Mouse (Mus musculus) ovary, adult 18-20 months (tissue): Measurements from ENCODE around the gene Dmap1.

Experiments
- DNase-seq: peaks from one replicate; pipeline ENCODE4 v3.0.0; 2022; ENCODE audit warnings: low spot score, mixed read lengths

The Dmap1 gene

DNA sequence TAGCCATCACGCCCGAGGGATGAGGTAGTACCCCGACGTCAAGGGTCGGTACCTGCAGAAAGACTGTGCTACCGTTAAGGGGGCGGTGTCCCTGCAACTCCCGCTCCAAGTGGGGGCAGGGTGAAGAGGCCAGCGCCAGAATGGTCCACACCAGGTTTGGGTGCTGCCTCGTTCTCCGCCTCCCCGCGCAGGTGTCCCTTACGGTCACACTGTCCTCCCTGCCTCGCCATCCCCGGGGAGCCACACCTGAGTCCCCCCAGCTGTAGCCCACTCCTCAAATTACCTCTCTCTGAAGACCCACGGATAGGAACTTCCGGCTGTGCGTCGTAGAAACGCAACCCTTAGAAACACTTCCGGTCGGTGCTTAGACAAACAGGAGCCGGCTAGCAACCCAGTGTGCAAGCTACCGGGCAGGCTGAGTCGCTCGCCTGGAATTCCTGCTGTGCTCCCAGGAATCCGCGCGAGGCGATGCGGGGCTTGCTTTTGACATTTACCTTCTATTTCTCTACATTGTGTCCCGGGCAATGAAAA is at the start of gene Dmap1:
TSS of gene Dmap1 (minus strand) at position 343 of the 531 bp plus-strand sequence.
- DNase-seq = peak; percentile 58

DNA sequence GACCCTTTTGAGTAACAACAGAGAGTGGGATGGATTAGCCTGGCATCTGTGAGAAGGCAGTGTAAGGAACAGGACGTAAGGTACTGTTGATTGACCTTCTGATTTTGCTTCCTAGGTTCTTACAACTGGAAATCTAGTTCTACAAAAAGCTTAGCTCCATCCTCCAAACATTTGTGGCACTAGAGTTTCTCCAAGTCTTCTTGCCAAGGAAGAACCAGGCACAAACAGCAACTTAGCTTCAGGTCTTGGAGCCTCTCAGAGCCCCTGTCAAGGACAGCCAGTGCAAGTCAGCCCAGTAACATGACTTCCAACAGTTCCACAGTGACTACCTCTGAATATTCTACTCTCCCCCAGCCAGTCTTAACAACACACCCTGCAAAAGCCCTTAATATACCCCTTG is 42.0 kb upstream of the Dmap1 start, which contains the start of gene Gm12845:
TSS of gene Gm12845 (plus strand) at position 301 of the 400 bp plus-strand sequence.
- DNase-seq = no peak

DNA sequence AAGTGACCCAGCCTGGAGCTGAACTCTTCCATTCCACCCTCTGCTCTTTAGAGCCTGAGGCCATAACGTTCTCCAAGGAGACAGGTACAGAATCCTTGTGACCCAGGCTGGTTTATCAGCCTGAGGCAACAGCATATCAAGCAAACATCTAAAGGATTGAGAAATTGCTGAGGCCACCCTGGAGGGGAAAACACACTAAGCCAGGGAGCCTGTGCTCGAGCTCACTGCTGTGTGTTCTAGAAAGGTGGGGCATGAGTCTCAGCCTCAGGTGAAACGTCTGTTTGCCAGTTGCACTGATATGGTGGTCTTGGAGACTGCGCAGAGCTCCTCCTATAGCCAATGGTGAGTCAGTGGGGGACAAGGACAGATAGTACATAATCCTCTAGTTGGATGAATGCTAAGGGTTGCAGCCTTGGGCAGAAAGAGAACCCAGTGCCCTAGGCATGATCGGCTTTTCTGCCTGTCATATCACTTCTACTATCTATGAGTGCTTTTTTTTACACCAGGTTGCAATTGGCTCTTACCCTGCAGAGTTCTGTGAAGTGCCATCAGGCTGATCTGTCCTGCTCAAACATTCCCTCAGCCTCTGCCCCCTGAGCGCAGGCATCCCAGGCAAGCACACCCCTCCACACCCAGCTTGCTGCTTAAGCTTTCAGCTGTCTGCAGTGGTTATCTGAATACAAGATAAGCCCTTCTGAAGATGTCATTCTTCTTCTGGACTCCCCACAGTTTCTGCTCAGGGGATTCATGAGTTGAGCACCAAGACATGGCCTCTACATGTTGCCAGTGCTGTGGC is 31.4 kb upstream of the Dmap1 start:
- DNase-seq = no peak

DNA sequence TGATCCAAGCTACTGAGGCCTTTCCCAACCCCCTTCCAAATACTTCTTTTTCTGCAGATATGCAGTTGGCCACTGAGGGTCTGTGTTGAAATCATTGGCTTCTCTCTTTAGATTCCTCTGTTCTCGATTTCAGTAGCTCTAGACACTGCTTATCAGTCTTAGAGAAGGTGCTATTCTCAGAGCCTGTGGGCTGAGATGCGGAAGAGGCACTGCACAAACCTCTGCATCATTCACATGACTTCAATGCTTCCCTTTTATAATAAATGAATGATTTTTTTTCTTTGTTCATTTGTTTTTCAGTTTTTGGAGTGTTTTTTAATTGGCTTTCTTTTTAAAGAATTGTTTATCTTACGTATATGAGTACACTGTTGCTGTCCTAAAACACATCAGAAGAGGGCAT is 30.2 kb upstream of the Dmap1 start:
- no peak for DNase-seq

DNA sequence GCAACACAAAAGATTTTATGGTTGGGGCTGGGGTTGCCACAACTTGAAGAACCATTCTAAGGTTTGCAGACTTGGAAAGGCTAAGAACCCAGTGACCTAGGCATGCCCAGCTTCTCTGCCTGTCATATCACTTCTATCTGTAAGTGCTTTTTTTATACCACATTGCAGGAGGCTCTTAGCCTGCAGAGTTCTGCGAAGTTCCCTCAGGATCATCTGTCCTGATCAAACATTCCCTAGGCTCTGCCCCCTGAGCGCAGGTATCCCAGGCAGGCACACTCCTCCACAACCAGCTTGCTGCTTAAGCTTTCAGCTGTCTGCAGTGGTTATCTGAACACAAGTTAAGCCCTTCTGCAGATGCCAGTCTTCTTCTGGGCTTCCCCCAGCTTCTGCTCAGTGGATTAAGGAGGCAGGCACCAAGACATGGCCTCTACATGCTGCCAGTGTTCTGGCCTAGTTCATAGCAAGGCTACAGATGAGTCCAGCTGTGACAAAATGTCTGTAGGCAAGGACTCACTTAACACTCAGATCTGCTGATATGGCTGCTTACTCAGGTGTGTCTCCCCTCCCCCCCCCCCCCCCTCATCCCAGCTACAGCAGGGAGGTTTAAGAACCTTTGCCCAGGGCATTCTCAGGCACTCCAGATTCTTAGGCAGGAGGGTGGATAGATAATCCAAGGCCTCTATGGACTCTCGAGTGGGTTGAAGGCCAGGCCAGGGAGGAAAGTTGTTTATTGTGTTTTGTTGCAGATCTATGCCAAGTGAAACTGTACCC is 26.9 kb upstream of the Dmap1 start:
- DNase-seq = no peak

DNA sequence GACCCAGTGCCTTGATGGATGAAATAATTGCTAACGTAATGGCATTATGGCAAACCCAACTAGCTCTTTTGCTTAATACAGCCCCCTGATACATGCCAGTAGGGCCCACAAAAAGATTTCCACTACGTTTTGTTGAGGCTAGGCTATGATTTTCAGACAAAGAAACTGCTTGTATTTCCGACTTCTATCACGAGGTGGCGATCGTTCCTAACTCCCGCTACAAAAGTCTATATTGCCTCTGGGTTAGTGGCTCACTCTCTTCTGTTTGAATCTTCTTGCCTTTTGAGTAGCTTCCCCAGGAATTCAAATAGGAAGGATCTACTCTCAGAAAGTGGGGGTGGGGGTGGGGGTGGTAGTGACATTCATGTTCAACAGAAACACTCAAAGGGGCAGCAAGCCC is 23.3 kb upstream of the Dmap1 start:
- no peak for DNase-seq

DNA sequence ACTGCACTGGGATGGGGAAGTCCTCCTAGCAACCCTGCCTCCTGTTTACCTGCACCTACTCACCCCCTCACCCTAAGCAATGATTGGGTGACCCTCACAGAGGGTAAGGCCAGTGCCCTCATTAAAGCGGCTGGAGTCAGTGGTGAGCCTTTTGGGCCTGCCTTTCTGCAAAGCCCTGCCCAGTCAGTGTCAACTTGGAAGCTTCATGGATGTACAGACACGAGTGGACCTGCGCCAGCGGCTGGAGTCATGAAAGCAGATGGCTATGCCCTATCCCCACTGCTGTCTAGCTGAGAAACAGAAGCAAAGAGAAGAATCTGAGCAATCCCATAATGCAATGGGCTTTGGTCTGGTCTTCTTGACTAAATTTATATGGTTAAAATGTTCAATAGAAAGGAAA is 4.3 kb upstream of the Dmap1 start:
- DNase-seq = no peak

DNA sequence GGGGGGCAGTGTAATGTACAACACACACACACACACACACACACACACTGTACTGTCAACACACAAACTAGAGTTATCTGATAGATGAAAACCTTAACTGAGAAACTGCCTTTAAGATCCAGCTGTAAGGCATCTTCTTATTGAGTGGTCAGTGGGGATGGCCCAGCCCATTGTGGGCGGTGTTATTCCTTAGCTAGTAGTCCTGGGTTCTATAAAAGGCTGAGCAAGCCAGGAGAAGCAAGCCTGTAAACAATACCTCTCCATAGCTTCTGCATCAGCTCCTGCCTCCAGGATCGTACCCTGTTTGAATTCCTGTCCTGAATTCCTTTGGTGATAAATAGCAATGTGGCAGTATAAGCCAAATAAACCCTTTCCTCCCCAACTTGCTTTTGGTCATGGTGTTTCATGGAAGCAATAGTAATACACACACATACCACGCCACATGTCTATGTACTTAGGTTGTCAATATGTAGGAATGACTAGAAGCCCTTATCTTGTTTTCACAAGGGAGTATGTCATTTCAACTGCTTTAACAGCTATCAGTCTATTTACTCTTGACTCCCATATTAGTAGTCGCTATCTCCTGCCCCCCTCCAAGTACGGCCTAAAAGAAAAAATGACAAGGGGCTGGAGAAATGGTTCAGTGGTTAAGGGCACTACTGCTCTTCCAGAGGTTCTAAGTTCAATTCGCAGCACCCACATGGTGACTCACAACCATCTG is 1.1 kb upstream of the Dmap1 start:
- no peak for DNase-seq

DNA sequence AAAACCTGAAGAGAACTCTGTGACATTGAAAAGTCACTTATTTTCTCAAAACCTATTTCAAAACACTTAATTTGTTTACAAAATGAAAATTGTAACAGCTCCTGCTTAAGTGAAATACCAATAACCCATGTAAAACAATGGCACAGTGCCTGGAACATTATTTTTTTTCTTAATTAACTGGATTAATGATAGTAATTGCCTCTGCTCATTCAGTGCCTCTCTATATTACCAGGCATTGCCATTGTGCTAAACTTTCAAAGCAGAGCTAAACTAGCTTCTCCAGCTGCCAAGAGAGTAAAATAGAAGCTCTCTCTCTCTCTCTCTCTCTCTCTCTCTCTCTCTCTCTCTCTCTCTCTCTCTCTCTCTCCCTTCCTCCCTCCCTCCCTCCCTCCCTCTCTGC is 390 bp upstream of the Dmap1 start:
- DNase-seq = no peak

DNA sequence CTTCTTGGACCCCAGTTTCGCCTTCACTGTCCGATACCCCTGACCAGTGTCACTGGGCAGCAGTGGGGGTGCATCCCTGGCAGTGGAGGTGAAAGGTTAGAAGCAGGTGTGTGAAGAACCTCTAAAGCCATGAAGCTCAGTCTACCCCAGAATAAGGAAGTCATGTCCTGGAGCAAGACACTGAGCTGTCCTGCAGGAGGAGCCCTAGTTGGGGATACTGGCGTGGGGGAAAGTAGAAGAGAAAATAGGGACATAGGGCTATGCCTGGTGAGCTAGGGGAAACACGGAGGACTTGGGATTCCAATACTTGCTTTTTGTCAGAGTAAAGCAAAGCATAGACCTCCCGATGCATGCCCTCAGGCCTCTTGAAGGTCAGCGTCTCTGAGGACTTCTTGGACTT is 1.1 kb downstream of the Dmap1 start:
- no peak for DNase-seq

DNA sequence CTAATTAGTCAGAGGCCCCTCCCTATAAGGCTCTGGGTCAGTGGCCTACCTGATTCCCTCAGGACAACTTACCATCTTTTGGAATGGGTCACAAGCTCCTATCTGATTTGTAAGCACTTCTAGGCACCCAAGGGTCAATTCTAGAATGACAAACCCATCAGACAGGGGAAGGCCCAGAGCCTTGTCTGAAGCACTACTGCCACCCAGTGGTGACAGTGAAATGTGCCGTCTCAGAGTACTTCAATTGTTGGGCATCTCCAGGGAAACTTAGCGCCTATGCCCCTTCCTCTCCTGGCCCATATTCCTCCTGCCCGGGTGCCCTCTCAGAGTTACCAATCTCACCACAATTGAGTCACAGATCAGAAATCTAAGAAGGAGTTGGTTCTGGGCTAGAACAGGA is 5.2 kb downstream of the Dmap1 start:
- peak; percentile 23 for DNase-seq

DNA sequence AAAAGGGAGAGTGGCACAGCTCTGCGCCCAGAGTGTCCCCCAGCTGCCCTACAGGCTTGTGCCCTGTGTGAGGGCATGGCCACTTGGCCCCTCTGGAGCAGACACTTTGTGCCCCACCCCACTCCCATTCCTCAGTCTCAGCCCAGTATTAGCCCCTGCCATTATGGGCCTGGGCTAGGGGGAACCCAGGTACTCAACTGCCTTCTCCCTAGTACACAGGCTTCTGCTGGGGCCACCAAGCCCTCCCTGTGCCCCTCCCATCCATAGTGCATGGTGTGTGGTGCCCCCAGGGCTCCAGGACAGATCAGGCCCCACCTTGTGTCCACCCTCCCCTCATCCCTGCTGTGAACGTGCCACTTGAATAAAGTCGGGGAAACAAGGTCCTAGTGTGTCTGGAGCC is 8.2 kb downstream of the Dmap1 start:
- DNase-seq = no peak

DNA sequence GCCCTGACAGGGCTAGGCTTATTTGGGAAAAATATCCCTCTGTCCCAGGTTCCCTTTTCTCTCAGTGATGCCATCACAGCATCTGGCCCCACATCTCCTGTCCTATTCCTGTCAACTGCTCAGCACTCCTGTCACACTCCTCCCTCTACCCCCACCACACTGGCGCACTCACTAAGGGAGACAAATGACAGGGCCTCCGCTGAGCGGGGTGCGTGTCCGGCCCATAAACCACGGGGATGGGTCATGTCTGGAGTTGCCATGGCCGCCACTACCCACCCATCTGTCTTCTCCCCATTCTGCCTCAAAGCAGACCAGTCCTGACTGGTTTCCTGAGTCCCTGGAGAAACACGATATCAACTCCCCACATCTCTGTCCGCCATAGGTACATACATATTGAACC is 10.0 kb downstream of the Dmap1 start:
- DNase-seq = no peak

DNA sequence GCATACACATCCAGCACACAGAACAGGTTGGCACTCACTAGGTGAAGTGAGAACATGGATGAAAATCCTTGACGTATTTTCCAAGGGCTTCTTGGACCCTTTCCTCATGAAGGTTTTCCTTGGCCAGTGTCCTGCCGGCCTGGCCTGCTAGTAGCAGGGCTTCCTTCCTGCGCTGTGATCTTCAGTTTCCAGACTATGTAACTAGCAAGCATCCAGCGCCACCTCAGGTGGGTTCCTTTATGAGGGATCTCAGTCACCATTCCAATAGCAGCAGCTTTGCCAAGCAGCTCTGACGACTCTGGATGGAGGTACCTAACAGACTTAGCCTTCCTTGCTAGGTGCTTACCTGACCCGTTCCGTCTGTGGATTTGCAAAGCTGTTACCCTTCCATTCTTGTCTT is 12.2 kb downstream of the Dmap1 start:
- DNase-seq = no peak

DNA sequence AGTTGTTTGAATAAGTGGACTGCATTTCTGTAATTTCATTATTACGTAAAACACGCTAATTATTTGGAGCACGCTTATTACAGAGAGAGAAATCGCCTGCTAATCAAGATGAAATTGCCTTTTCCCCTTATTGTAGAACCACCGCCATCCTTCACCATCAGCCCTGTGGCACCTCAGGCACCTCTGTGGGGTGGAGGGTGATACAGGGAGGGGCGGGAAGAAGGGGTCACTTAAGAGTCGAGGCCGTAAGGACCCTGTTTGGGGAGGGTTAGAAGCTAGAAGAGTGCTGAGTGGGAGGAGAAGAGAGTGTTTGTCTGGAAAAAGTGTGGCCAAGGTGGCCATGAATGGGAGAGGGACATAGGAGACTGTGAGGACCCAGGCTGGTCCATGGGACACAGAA is 16.0 kb downstream of the Dmap1 start:
- no peak for DNase-seq

DNA sequence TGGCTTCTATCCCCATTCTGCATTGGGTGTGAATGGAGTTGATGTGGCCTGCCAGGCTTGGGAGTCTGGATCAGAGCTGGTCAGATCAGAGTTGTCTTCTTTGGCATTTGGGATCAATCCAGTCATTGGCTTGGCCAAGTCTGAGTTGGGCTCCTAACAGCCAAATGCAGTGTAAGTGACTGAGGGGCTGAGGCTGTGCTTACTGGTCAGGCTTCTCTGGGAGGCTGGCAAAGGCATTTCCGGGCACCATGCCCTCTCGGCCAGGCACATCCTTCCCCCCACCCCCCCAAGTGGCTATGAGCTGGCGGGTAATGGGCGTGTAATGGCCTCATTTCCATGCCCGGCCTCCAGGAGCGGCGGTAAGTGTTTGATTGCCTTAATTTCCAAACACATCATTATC is 16.5 kb downstream of the Dmap1 start:
- no peak for DNase-seq

DNA sequence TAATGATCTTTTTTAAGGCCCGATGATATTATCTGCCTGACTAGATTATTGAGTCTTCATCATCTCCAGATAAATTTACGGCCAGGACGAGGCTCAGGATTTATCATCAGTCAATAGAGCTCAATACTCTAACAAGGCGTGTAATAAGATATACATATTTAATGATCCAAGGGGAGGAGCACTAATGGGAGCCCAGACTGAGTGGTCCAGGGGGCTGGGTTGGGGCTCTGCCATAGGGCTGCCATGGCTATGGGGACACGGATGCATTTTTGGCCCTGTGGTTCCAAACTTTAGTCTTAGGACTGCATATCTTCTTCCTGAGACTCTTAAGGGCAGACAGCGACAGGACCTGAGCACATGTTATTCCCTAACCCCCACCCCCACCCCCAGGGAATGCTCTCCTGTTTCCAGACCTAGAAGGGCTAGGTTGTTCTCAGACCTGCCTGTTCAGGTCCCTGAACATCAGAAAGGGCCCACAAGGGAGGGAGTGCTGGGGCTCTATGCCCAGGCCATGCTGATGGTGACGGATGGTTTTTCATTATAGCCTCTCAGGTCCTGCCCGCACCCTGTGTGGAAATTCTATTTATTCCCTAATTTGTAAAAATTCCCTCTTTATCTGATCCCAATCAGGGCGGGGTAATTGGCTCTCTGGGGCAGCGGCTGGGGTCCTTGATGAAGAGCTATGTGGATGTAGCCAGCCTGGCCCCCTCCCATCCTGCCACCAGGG is 17.5 kb downstream of the Dmap1 start:
- no peak for DNase-seq

DNA sequence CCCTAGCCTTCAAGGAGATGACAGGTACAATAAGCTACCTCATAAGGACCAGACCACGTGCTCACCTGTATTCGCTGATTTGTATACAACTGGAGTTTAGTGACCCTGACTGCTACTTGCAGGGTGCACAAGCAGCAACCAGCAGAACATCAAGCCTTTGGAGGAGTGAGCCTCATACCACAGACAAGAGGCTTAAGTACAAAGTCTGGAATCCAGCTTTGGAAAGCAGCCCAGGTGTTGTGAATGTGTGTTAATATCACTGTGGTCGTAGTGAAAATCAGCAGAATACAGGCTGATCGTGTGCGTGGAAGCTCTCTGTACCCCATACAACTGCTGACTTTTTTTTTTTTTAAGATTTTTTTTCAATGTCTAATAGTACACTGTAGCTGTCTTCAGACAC is 22.1 kb downstream of the Dmap1 start:
- no peak for DNase-seq

DNA sequence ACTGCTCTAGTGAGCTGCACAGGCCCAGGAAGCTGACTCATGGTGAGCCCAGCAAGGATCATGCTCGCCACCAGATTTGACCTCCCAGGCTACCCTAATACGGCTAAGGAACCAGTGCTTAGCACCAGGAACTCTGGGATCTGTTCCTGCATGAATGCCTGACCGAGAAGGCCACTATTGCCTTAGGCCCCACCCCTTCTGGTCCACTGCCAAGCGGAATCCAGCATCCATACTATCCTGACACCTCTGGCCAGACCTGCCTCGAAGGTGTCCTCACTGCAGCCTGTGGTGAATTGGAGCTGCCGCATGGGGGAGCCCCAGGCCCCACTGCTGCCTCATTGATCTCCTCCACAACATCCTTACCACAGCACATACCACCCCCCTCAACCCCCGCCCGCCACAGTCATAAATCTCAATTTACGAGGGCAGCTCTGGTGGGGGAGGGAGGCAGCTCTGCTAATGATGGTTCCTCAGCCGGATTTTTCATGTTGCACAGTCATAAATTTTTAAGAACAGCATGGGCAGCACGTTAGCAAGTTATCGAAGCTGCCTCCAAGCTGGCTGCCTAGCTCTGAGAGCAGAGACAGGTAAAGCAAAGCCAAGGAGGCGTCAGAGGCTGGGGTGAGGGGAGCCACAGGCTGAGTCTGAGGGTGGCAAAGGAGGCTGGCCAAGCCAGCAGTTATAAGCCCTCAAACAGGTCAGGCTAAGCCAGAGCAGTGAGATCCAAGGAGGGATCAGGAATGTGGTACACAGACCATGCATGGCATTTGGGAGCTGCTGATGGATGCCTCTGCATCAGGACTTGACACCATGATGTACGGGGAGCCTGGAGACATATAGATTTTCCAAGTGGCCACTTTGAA is 23.3 kb downstream of the Dmap1 start:
- DNase-seq = no peak

DNA sequence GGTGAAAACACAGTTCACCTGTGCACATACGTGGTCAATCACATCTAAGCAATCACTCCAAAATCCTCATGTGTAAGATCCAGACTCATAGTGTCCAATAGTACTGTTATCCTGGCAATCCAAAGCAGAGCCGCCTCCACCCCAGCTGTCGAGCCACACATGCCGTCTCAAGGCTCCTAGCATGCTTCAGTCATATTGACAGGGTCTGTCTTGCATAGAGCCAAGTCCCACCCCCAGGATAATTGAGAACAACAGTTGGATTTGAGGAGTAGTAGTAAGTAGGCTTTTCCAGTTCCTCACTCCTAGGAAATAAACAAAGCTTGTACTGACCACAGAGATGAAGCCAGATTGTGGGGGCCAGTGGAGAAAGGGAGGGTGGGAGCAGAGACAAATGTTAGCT is 24.4 kb downstream of the Dmap1 start:
- no peak for DNase-seq

DNA sequence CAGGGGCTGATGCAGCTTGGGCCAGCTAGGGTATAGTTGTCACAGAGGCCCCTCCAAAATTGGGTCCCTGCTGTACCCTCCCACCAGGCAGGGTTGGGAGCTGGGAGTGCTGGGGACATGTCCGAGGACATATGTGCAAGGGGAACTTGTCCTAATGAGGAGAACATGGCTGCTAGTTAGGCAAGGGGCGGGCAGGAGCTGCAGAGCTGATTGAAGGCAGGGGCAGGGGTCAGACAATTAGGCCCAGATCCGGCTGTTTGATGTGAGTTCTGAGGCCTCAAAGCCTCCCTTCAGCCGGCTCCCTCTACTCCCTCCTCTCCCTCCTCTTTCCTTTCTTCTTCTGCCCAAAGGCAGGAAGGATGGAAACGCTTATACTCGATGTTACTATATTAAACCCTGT is 25.1 kb downstream of the Dmap1 start:
- no peak for DNase-seq
